Mouse (Mus musculus): Measurements from ENCODE around the gene Cpa5.

DNA sequence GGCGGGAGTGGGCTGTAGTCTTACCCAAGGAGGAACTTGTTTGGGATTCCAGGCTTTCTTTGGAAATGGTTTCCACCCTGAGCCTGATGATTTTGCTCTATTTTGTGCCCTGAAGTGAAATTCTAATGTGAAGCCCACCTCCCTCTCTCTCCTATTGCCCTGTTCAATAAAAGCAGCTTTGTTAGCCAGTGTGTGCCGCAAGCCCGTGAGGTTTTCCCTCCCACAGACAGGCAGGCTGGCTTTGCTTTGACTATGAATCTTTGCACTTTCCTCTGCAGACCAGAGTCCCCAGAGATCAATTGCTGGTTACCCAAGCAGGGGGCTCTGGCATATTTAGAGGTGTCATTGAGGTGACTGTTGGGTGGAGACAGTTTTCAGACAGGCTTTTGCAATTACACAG is 33.7 kb downstream of the Cpa5 start:
- TF ChIP-seq POLR2A (IDR thresholded peaks at IDR 0.05; ENCODE audit: low read depth, low read length): no peak
- no peak for TF ChIP-seq CTCF (IDR thresholded peaks at IDR 0.05; ENCODE audit: extremely low read depth, insufficient read depth, insufficient read length, insufficient replicate concordance)
